Mouse (Mus musculus): ENCODE measurements around the gene Dld.

- no peak for TF ChIP-seq CTCF (IDR thresholded peaks at IDR 0.05; ENCODE audit: insufficient read depth, low read length)
- no peak for TF ChIP-seq POLR2A (IDR thresholded peaks at IDR 0.05; ENCODE audit: borderline replicate concordance, extremely low read depth, low read depth, low read length)
These were observed 55.7 kb downstream of the Dld start for GRCm38 (mm10) chr12:31295505-31295904.
